Mouse (Mus musculus) adrenal gland, postnatal 14 days (tissue): ENCODE data around the gene S1pr3. TPM values are rescaled to one million over a fixed set of nuclear protein-coding genes. Genes with fewer than 3 reads are reported as not detected.
A peak's percentile ranks its signal among the peaks of the same experiment; 100 is the strongest.

Experiments
- DNase-seq: peaks from one replicate; pipeline ENCODE4 v3.0.0; 2021; ENCODE audit warnings: mixed read lengths
- total RNA-seq: library from RNA; stranded (reverse); gene quantifications from 2 replicates; pipeline ENCODE4 v1.2.3, GENCODE M21; 2021

S1pr3 gene
- total RNA-seq, 1 experiment from 2014 or later, result 14.6 TPM

DNA sequence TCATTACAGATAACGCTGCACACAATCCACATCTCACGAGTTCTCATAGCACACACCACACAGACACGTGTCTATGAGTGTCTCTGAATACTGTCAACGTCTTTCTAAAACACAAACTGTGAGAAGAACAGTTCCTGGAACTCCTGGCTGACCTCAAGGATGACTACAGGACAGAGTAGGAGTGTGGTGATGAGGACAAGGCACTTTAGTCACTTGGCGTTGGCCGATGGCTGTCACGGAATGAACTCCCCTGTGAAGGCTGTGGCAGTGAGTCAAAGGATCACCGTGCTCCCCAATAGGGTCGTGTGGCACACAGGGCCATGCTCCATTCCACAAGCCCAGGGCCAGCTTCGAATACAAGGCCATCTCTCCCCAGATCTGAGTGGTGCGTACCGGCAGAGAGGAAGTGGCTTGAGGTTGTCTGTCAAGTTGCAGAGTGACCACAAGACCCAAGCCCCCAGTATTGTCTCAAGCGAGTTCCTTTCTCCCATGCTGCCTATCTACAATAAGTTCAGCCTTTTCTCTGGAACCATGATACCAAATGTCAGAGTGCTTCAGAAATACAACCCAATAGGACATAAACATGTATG is 2.6 kb upstream of the S1pr3 start:
- DNase-seq, result no peak

DNA sequence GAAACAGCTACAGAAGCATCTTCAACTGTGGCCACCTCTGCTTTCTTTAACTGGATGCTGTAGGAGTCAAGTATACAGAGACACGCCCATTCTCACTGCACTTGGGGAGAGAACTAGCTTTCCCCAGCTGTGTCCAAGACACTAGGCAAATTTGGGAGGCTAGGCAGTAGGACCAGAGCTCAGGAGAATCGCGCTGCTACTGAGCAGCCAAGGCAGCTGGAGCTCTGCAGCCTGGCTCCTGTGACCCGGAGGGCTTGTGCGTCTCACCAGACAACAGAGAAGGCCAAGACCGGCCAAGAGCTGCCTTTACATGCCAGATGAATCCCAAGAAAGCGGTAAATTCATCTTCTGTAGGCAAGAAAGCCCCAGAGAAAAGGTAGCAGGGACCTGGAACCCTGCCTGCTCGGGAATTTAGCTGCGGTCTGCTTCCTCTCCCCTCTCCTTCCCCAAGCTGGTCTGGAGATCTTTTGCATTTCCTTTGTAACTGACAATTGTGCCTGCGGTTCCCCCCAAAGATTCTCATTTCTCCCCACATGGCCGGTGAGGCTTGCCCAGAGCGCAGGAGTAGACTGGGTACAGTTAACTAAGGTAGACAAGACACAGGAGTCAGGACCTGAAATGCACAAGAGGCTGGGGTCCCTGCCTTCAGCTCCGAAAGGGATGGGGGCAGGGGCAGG is 760 bp upstream of the S1pr3 start:
- DNase-seq, result no peak

DNA sequence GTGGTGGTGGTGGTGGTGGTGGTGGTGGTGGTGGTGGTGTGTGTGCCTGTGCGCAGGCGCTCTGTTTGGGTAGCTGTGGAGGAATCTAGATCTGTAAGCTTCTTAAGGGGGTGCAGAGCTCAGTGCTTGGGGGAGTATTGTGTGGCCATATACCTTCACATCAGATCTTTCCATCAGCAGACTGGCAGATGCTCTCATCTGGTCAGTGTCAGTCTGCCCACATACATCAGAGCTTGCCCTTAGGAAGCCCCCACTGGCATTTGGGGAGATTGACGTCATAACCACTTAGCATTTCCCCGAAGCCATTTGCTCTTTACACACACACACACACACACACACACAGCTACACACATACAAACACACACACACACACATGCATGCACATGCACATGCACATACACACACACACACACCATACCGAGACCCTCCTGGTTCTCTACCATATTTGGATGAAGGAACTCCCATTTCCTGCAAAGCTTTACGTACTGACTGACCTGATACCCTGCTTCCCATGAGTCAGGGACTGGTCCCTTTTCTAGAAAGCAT is 1.6 kb downstream of the S1pr3 start:
- no peak for DNase-seq

DNA sequence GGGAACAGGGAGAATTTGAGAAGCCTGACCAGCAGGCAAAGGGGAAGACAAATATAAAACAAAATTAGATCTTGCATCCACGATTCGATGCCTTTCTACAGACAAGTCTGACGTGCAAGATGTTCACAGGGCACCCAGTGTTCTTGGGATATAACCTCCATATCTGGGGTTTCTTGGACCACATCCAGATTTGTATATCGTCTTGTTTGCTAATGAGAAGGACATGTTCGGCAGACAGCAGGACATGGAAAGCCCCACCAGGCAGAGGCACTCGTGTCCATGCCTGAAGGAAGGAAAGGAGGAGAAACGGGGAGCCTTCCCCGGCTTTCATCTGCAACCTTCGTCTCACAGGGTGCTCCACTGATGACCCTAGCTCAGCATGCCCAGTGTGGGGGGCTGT is 2.8 kb downstream of the S1pr3 start:
- DNase-seq, result no peak

DNA sequence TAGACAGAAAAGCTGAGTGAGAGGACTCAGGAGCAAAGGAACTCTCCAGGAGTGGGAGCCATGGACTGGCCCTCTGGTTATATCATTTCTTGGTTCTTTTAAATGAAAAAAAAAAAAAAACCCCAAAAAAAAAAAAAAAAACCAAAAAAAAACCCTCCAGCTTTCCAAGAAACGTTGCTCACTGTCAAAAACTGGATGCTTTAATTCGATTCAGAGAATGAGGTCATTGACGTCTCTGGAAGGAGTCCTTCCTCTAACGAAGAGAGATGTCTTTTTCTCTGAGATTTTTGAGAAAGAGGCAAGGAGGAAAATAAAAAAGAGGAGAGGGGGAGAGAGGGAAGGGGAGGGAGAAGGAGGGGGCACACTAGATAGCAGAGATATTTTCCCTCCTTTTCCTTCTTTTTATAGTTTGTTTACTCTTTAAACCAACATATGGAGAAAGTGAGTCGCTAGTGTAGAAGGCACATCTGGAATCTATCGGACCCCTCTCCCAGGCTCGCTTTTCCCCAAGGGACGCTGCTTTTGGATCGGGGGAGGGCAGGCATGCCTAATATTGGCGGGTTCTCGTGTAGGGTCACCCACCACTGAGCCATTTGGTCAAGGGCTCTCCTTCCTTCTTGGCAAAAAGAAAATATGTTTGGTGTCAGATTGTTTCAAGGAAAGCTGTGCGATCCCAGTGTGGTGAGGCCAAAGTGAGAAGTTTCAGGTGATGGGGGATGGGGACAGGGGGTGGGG is 3.4 kb downstream of the S1pr3 start:
- DNase-seq, result no peak

DNA sequence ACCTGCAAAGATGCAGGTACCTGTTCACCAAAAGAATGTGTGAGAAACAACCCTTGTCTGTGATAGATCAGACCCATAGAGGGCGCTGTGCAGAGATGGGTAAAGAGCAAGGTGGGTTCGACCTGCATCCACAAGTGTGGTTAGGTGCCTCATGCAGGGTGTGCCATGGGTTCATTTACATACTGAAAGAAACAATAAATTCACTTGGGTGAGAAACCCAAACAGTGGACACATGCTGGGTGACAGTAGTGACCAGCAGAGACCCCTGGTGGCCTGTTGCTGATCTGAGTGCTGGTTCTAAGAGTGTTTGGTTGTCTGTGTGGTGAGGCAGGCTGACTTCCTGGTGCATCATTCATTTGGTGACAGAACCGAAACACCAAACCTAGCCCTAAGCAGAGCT is 5.0 kb downstream of the S1pr3 start:
- peak; percentile 37 for DNase-seq

DNA sequence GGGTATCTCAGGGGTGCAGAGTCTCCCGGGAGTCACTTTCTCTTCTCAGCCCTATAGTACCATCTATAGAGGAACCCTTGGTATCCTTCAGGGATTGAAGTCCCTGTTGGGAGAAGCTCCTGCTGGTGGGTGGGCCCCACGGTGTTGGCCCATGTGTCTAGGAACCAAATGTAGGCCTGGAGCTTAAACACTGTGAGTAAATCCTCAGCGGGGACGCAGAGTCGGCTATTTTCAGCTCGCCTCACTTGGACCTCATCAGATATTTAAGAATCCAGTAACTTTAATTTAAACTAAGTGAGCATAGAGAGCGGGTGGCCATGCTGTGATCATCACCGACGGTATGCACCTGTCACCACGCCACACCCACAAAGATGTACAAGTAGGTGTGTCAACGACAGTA is 8.3 kb downstream of the S1pr3 start:
- DNase-seq, result no peak

DNA sequence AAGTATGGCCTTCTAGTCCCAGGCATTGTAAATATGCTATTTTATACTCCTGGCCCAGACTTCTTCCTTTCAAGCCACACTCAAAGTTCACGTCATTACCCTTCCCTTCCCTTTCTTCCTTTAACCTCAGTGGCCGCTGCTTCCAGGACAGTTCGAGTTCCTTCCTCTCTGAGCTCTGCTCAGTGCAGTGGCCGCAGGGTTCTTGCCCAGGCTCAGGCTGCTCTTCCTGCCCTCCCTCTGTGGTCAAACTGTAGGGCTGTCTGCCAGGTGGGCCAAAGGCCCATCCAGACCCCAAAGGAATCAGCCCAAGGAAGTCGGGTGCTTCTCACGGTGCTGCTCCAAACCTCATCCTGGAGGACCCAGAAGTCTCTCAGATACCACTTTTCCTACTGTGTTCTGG is 9.4 kb downstream of the S1pr3 start:
- DNase-seq, result peak; percentile 38

DNA sequence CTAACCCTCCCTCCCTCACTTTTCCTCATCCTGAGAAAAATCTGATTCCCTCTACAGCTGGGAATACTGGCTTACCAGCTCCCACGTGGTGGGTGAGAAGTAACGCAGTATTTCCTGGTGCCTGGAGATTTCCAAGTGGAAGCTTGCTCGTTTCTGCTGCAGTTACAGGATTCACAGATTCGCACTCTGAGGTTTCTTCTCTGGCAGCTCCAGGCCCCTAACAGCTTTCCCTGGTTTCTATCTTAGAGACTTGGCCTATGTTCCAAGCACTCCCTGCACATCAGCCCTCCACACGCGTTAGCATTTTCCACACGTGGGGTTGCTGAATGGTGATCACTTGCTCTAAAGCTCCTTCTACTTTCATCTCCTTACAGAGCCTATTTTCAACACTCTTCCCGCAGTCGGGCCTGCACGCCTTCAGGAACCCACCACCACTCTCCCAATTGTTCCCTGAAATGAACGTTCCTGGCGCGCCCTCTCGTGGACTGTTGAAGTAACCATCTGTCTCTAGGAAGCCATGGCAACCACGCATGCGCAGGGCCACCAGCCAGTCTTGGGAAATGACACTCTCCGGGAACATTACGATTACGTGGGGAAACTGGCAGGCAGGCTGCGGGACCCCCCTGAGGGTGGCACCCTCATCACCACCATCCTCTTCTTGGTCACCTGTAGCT is 10.0 kb downstream of the S1pr3 start:
- peak; percentile 97 for DNase-seq

DNA sequence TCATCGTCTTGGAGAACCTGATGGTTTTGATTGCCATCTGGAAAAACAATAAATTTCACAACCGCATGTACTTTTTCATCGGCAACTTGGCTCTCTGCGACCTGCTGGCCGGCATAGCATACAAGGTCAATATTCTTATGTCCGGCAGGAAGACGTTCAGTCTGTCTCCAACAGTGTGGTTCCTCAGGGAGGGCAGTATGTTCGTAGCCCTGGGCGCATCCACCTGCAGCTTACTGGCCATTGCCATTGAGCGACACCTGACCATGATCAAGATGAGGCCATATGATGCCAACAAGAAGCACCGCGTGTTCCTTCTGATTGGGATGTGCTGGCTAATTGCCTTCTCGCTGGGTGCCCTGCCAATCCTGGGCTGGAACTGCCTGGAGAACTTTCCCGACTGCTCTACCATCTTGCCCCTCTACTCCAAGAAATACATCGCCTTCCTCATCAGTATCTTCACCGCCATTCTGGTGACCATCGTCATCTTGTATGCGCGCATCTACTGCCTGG is 10.6 kb downstream of the S1pr3 start:
- no peak for DNase-seq

DNA sequence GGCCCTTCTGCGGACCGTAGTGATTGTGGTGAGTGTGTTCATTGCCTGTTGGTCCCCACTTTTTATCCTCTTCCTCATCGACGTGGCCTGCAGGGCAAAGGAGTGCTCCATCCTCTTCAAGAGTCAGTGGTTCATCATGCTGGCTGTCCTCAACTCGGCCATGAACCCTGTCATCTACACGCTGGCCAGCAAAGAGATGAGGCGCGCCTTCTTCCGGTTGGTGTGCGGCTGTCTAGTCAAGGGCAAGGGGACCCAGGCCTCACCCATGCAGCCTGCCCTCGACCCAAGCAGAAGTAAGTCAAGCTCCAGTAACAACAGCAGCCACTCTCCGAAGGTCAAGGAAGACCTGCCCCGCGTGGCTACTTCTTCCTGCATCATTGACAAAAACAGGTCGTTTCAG is 11.1 kb downstream of the S1pr3 start:
- DNase-seq, result no peak

DNA sequence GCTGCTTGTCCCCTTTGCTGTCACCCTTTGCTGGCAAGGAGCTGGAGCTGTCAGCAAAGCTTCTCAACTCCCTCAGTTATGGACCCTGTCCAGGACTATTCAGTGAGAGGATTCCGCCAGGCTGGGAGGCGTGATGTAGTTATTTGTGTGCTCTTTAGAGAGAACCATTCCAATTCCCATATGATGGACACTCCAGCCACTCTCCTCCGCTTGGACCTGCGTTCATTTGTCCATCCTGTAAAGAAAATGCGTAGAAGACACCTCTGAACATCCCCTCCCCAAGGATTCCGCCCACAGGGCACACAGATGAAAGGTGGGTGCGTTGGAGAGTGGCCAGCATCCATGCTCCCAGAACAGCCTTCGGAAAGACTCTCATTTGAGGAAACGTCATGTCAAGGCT is 12.4 kb downstream of the S1pr3 start:
- no peak for DNase-seq

DNA sequence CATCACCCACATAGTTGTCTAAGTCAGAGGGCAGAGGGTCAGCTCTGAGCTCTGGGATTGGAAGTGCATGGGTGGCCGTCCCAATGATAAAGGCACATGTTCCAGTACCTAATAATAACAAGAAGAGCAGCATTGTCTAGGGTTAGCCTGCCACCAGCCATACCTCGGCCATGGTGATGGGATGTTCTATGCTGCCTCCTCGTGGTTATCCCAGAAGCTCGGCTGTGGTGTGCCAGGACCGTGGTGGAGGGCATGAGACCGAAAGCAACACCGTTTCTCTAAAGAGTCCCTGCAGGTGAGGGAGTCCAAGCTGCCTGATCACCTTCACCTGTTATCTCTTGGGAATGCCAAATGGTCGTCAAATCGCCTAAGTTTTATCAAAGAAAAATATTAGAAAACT is 15.2 kb downstream of the S1pr3 start:
- no peak for DNase-seq

DNA sequence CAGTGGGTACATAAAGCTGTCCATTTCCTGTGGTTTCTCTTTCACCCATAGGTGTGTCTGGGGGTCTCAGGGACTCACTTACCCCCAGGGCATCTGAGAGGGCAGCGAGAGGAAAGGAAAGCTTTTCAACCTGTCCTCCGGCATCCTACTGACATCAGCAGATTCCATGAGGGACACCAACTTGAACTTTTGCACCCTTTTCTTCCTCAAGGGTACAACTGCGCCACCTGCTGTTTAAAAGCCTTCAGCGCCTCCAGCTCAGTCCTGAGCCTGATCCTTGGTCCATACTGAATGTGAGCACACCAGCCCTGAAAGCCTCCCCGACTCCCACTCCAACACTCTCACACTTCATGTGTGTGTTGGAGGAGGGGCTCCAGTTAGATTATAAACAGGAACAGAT is 16.2 kb downstream of the S1pr3 start:
- peak; percentile 87 for DNase-seq

DNA sequence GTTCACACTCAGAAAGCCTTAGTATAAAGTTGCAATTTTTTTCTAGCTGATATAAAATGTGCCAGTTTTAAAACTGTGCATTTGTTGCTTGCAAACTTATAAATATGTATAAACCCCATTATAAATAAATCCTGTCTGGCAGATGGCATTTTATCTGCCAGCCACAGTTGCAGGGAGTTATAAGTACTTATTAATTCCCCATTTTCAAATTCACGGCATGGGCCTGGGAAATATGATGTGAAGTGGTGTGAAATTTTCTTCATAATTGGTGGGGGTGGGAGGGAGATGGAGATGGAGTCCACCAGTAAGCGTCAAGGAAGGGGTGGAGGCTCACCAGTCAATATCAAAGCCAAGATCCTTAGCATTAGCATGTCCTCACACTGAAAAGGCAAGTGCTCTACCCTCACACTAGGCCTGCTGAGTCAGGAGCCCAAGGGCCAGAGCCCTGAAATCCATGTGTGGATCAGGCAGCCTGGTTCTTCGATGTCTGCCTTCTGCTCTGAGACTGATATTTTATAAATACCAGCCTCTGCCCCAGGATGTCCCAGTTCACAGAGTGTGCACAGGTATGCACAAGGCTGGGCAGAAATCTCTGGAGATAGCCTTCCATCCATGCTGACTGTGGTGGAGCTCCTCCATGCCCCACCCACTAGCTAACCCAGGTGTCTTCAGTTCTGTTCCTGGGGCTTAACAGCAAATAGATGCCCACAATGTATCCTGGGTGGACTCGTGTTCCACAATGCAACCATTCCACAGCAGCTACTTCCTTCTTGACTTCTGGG is 17.4 kb downstream of the S1pr3 start:
- no peak for DNase-seq

DNA sequence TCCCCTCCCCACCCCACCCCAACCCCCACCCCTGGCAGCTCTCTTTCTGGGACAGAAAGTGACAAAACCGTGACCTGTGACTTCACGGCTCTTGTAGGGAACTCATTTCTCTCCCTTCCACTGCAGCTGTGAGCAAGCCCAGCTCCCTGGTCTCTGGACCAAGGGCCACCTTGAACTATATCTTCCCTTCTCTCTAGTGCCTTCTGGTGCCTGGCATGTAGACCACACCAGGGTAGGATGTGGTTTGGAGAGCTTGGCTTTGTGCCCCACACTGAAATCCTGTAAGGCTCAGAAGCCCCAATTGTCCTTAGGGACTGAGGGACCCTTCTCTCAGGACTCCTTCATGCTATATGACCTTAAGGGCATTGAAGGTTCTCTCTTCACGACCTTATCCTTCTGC is 24.9 kb downstream of the S1pr3 start:
- DNase-seq, result no peak

DNA sequence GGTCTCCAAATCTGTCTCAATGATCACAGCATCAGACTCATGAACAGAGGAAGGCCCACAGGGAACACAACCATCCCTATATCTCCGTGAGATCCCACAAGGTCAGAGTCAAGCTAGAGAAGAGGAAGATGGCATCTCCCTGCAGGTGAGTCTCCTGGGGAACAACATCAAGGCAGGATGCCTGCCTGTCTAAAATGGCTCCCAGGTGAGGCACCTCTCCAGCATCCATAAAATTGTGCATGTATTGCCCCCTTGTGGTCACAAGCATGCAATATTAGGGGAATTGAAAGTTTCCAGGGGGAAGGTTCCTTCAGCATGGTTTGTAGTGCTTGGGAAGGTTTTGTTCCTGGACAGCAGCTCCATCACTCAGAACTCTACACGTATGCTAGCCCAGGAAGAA is 26.0 kb downstream of the S1pr3 start:
- DNase-seq, result no peak

DNA sequence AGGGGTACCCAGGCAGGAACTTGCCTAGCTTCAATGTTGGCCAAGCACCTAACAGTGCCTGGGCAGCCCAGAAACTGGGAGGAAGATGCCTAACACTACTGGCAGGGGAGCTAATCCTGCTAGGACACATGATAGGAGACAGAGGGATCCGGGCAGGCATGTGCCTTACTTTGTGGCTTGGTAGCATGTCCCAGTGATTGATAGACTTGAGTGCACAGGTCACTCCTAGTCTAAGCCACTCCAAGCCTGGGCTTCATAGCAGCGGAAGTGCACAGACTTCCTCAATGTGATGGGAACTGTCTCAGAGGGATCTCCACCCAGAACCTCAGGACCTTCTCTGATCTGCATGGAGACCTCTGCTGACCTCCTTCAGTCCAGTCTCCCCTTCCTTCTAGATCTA is 26.7 kb downstream of the S1pr3 start:
- no peak for DNase-seq

DNA sequence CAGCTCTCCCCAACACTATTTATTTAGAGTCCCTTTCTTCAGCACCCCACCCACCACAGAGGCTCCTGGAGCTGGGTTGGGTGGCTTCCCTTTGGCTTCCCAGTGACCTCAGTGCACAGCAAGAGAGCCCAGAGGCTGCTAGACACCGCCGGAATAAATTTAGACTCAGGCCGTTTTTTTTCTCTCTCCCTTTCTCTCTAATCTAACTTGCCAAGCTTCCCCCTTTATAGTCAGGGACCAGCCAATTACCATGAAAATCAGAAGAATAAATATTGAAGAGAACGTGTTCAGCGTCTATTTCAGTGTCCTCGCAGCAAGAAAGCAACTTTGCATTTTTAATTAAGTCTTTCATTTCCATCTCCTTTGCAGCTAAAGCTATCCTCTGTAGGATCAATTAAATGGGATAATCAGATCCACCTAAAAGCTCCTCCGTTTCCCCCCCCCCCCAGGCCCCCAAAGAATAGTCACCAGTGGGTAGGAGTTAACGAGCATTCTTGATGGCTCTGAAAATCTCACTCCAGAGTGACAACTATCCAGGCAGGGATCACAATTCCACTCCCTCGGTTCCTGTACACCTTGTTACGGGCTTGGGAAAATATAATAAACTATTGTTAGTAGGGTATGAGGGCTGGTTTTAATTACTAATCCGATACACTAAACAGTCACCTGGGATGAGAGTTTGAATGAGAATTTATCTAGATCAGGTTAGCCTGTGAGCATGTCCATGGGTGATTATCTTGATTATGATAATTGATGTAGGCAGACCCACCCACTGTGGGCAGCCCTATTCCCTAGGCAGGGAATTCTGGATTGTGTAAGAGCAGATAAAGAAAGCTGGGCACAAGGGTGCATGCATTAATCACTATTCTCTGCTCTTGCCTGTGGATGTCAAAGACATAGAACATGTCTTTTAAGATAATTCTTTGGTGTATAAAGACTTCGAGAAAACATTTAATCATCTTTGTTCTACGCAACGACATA is 29.0 kb downstream of the S1pr3 start:
- no peak for DNase-seq

DNA sequence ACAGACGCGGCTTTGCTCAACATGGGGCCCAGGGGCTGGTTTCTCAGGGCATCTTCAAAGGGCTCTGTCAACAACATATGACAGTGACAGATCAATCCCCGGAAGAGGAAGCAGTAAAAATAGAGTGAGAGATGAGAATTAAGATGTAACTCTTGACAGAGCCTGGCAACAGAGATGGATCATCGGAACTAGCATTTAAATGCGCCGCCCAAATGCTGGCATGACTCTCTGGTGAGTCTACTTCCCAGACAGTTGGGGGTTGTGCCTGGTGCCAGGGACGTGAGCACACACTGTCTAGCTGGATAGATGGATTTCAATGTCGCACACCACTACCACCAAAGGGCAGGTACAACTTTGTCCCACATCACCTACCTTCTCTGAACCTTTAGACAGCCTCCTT is 34.5 kb downstream of the S1pr3 start:
- no peak for DNase-seq

DNA sequence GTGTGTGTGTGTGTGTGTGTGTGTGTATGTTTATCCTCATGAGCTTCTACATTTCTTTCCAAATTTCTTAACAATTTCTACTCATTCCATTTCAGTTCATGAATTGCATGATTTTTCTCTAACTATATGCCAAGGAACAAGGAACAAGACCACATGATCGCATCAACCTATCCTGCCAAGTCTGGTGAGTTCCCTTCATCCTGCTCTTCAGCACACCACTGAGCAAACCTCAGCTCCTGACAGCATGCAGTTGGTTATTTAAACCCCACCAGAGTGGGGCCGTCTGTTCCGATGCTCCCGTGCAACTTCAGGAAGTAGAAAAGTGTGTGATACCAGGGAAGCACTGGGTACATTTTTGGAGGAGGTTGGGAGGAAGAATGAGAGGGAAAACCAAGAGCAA is 38.1 kb downstream of the S1pr3 start:
- no peak for DNase-seq
